Mouse (Mus musculus) embryonic fibroblast, embryonic 13.5 days (primary cell): ENCODE measurements around the gene Hsh2d.

ENCODE experiments used
- CTCF ChIP-seq: IDR thresholded peaks from 2 replicates; pipeline ENCODE4 v1.5.1; 2011; ENCODE audit warnings: mild to moderate bottlenecking, control low read depth, low read length, moderate library complexity, borderline replicate concordance; ENCODE audit not compliant: insufficient read depth
- POLR2A ChIP-seq: IDR thresholded peaks from 2 replicates; pipeline ENCODE4 v1.6.1; 2011; ENCODE audit warnings: low read depth, mild to moderate bottlenecking, control low read depth, low read length, moderate library complexity

- TF ChIP-seq CTCF (no peak), POLR2A (no peak)
Measured at GRCm38 (mm10) chr8:72149056-72149455, 40.4 kb upstream of the Hsh2d start.
